Mouse (Mus musculus): ENCODE data around the gene Hist1h4i.
A peak's percentile ranks its signal among the peaks of the same experiment; 100 is the strongest.

Hist1h4i gene

GRCm38 (mm10) chr13:22036149-22036956 is 4.8 kb downstream of the Hist1h4i start:
- no peak for DNase-seq

DNA sequence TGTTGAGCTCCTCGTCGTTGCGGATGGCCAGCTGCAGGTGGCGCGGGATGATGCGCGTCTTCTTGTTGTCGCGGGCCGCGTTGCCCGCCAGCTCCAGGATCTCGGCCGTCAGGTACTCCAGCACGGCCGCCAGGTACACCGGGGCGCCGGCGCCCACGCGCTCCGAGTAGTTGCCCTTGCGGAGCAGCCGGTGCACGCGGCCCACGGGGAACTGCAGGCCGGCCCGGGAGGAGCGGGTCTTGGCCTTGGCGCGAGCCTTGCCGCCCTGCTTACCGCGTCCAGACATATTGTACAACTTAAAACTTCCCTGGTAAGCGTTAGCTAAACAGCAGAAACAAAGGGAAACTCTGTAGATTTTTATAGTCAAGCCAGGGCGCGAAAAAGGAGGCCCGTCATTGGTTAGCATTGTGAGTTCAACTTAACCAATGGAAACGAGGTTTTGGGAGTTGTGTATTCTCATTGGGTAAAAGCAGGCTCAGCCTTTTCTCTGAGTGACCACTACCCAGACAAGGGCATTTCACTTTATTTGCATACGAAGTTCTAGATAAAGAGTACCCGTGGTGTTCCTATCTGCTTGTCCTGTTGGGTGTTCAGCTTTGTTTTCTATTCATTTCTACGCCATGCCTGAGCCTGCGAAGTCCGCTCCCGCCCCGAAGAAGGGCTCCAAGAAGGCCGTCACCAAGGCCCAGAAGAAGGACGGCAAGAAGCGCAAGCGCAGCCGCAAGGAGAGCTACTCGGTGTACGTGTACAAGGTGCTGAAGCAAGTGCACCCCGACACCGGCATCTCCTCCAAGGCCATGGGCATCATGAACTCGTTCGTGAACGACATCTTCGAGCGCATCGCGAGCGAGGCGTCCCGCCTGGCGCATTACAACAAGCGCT is 5.7 kb downstream of the Hist1h4i start, which contains the start of the genes Hist1h2ah and Hist1h2bk:
Gene Hist1h2ah (minus strand): TSS at position 302 of the 882 bp plus-strand sequence.
Gene Hist1h2bk (plus strand): TSS at position 604 of the 882 bp plus-strand sequence.
- DNase-seq, result peak; percentile 84

DNA sequence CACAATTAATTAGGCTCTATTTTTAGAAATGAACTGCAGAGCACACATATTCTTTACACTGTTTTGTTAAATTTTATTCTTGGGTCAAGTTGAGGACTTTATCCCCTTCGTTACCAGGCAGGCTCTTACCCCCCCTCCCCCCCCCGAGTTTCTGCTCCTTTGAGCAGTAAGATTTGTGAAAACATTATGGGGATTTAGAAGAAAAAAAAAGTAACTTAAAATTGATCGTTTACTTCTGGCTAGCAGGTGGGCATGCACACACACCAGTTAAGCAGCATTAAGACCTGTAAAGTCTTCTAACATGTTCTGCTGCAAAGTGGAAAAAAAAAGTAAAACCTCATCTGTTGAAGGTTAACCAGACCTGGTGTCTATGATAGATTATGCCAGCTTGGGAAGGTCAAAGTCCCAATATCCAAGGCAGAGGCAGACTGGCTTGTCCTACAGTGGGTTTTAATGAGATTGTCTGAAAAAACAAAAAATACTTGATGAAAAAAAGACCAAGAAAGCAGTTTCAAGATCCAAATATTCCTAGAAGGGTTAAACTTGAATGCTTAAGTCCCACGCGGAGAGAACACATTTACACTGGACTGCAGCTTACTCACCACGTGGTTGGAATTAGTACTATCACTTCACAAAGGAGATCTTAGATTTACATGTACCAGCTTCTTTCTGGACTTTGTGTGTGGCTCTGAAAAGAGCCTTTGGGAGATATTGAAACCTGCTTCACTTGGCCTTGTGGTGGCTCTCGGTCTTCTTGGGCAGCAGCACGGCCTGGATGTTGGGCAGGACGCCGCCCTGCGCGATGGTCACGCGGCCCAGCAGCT is 6.5 kb downstream of the Hist1h4i start:
- DNase-seq, result no peak

GRCm38 (mm10) chr13:22033741-22034442 is 7.3 kb downstream of the Hist1h4i start:
- DNase-seq, result no peak

- DNase-seq, result no peak
These were observed 10.7 kb downstream of the Hist1h4i start for GRCm38 (mm10) chr13:22030493-22030892.

GRCm38 (mm10) chr13:22029928-22030327 is 11.2 kb downstream of the Hist1h4i start:
- no peak for DNase-seq

DNA sequence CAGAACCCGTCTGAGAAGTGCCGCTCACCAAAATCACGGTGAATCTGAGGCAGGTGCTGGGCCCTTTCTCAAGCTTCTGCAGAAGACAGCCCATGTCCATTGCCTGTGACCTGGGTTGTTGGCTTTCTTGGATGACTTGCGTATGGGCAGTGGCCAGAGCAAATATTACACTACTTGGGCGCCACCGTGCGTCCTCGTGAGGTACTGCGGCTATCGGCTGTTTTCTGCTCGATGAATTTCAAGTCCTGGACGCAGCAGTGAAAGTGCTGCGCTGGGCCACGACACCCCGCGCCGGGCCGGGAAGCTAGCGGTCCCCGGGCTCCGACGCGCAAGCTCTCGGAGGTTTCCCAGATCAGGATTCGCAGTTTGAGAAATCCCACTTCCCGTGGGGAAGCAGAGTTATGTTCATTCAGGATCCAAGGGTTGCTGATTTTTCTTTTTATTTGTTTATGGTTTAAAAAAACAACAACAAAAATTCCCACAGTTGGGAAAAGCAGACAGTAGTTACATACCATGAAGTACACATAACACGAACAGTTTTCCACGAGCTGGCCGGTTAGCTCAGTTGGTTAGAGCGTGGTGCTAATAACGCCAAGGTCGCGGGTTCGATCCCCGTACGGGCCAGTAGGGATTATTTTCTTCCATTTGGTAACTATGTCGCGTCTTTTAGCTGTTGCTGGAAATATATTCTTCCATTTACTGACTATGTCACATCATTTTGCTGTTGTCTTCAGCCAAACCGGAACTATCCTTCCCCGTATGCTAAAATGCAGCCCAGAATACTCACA is 12.3 kb downstream of the Hist1h4i start:
- peak; percentile 97 for DNase-seq

DNA sequence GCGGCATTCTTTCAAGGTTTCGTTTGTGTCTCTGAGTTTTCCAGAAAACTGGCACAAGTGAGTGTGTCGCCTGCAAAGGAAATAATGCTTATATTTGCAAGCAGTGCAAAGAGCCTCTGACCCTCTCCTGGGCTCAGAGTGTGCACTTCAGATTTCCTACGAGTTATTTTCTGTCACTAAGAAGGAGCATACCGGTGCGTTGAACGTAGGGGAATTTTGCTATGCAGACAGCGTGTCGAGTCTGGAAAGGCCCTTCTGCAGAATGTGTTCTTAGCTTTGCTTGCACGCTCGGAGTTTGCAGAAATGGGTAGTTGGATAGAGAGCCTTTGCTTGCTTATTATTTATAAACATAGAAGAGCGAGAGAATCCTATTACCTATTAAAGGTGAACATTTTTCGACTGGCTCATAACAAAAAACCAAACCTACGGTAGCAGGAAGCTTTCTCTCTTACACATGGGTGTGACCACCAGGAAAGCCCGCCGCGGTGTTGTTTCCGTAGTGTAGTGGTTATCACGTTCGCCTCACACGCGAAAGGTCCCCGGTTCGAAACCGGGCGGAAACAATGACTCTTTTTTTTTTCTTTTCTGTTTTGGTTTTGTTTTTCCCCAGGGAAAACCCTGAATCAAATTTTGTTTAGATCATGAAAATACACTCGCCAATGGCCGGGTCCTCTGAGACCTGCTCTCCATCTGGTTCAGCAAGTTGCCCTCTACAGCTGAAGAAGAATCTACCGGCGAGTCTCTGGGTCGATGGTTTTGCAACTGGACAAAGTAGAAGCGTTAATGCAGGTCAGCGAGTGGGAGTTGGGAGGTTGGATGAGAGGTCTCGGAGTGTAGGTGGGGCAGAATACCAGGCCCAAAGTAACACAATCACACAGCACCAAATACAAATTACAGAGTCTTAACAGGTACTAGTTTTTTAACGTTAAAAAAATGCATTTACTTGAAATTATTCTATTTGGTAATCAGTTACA is 14.8 kb downstream of the Hist1h4i start:
- DNase-seq, result peak; percentile 89

GRCm38 (mm10) chr13:22022241-22022640 is 18.9 kb downstream of the Hist1h4i start:
- peak; percentile 85 for DNase-seq

GRCm38 (mm10) chr13:22021581-22021980 is 19.6 kb downstream of the Hist1h4i start:
- DNase-seq, result no peak

- peak; percentile 75 for DNase-seq
These were observed 20.2 kb downstream of the Hist1h4i start for GRCm38 (mm10) chr13:22020901-22021339.

GRCm38 (mm10) chr13:22019934-22020835 is 21.0 kb downstream of the Hist1h4i start:
- DNase-seq, result peak; percentile 41

GRCm38 (mm10) chr13:22015479-22016450 is 25.4 kb downstream of the Hist1h4i start:
- DNase-seq, result peak; percentile 75

GRCm38 (mm10) chr13:22014411-22014845 is 26.7 kb downstream of the Hist1h4i start:
- DNase-seq, result peak; percentile 28

DNA sequence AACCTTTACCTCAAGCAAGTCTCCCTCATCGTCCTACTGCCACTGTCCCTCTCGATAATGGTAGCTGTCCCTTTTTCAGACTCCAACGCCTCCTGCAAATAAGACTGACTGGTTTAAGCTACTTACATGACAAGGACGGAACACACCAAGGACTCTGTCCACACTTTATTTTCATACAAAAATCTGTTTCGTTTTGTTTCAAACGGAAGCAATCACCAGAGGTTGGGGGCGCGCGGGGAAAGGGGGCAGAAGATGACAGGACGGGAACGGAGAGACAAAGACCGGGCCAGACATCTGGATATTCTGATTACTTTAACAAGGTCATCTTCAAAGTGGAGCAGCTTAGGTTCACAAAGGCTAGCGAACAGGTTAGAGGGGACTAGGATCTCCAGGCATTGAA is 27.4 kb downstream of the Hist1h4i start:
- DNase-seq, result no peak

DNA sequence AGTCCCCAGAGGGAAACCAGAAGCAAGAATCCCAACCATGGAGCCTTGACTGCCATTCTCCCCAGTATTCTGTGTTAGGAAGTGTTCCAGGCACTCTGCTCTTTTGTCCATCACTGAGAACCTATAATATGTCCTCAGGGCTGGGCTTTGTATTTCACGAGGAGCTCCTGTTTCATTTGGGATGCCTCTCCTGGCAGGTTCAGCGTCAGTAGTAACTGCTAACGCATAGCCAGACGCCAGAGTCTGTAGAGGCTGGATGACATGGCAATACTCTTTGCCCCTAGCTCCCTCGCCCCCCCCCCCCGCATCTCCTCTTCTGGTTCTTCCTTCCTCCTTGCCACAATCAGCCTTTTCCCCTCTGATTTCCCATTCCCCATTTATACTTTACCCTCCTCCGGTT is 31.5 kb downstream of the Hist1h4i start, which contains the start of gene Prss16:
Gene Prss16 (minus strand): TSS at position 101 of the 400 bp plus-strand sequence.
- DNase-seq, result no peak

- DNase-seq, result no peak
These were observed 32.5 kb downstream of the Hist1h4i start for GRCm38 (mm10) chr13:22008707-22009106.
